Mouse (Mus musculus): ENCODE measurements around the gene Anks1b. TPM values are rescaled to one million over a fixed set of nuclear protein-coding genes. Genes with fewer than 3 reads are reported as not detected.

Gene Anks1b
- polyA plus RNA-seq, 1 experiment from 2014 or later = 0.80 TPM

- no peaks in the 10 kb centered on the region for H3K9me3 ChIP-seq (ENCODE audit: control insufficient read depth, low read length)
- H3K36me3 ChIP-seq (ENCODE audit: control insufficient read depth, insufficient read depth, low read length) = no peaks in the 10 kb centered on the region
- no peaks in the 10 kb centered on the region for H3K27me3 ChIP-seq (replicated peaks; ENCODE audit: control insufficient read depth, insufficient read depth, low read length)
- no peak overlapping the region for H3K9ac ChIP-seq (ENCODE audit: low read depth, low read length)
- DNase-seq (ENCODE audit: low spot score) (no peak), ATAC-seq (replicated peaks; ENCODE audit: low FRiP score) (no peak)
- WGBS = 73% methylated on average over 4 of the region's 4 CpGs
- no peak overlapping the region for H3K27ac ChIP-seq (ENCODE audit: low read depth, low read length)
- H3K4me3 ChIP-seq (ENCODE audit: low read depth, low read length) = no peak overlapping the region
- no peaks in the 10 kb centered on the region for H3K4me1 ChIP-seq (replicated peaks; ENCODE audit: control insufficient read depth, insufficient read depth, low read length)
- no peak overlapping the region for H3K4me2 ChIP-seq
These were observed 911.8 kb downstream of the Anks1b start for GRCm38 (mm10) chr10:90784981-90785650.

- Histone ChIP-seq H3K9me3 (ENCODE audit: control insufficient read depth, low read length) (no peaks in the 10 kb centered on the region), H3K4me3 (ENCODE audit: low read depth, low read length) (no peak overlapping the region), H3K36me3 (ENCODE audit: control insufficient read depth, insufficient read depth, low read length) (no peaks in the 10 kb centered on the region), H3K4me2 (no peak overlapping the region), H3K9ac (ENCODE audit: low read depth, low read length) (no peak overlapping the region), H3K27ac (ENCODE audit: low read depth, low read length) (no peak overlapping the region), H3K27me3 (replicated peaks; ENCODE audit: control insufficient read depth, insufficient read depth, low read length) (no peaks in the 10 kb centered on the region), H3K4me1 (replicated peaks; ENCODE audit: control insufficient read depth, insufficient read depth, low read length) (no peaks in the 10 kb centered on the region)
- 83% methylated on average over 8 of the region's 8 CpGs for WGBS
- DNase-seq (ENCODE audit: low spot score) (no peak), ATAC-seq (replicated peaks; ENCODE audit: low FRiP score) (no peak)
These were observed 912.4 kb downstream of the Anks1b start for GRCm38 (mm10) chr10:90785680-90786079.

GRCm38 (mm10) chr10:90803112-90803511 is 929.8 kb downstream of the Anks1b start:
- no peak overlapping the region for H3K4me2 ChIP-seq
- DNase-seq (ENCODE audit: low spot score) = no peak
- WGBS = 55% methylated on average over 6 of the region's 6 CpGs

GRCm38 (mm10) chr10:90804602-90805095 is 931.3 kb downstream of the Anks1b start:
- DNase-seq (ENCODE audit: low spot score) = no peak
- H3K4me1 ChIP-seq (replicated peaks; ENCODE audit: control insufficient read depth, insufficient read depth, low read length) = no peaks in the 10 kb centered on the region
- H3K4me2 ChIP-seq = no peak overlapping the region
- no peak for ATAC-seq (replicated peaks; ENCODE audit: low FRiP score)
- H3K27ac ChIP-seq (ENCODE audit: low read depth, low read length) = no peak overlapping the region
- no peak overlapping the region for H3K4me3 ChIP-seq (ENCODE audit: low read depth, low read length)
- H3K27me3 ChIP-seq (replicated peaks; ENCODE audit: control insufficient read depth, insufficient read depth, low read length) = no peaks in the 10 kb centered on the region
- H3K9ac ChIP-seq (ENCODE audit: low read depth, low read length) = no peak overlapping the region
- H3K9me3 ChIP-seq (ENCODE audit: control insufficient read depth, low read length) = no peaks in the 10 kb centered on the region
- 20% methylated on average over 4 of the region's 4 CpGs for WGBS
- no peaks in the 10 kb centered on the region for H3K36me3 ChIP-seq (ENCODE audit: control insufficient read depth, insufficient read depth, low read length)

More at GRCm38 (mm10) chr10:90803112-90803511, 929.8 kb downstream of the Anks1b start:
- Histone ChIP-seq H3K27me3 (replicated peaks; ENCODE audit: control insufficient read depth, insufficient read depth, low read length) (no peaks in the 10 kb centered on the region), H3K4me3 (ENCODE audit: low read depth, low read length) (no peak overlapping the region), H3K36me3 (ENCODE audit: control insufficient read depth, insufficient read depth, low read length) (no peaks in the 10 kb centered on the region), H3K4me1 (replicated peaks; ENCODE audit: control insufficient read depth, insufficient read depth, low read length) (no peaks in the 10 kb centered on the region), H3K27ac (ENCODE audit: low read depth, low read length) (no peak overlapping the region), H3K9me3 (ENCODE audit: control insufficient read depth, low read length) (no peaks in the 10 kb centered on the region), H3K9ac (ENCODE audit: low read depth, low read length) (no peak overlapping the region)
- ATAC-seq (replicated peaks; ENCODE audit: low FRiP score) = no peak

GRCm38 (mm10) chr10:90808616-90809310 is 935.5 kb downstream of the Anks1b start:
- no peaks in the 10 kb centered on the region for H3K36me3 ChIP-seq (ENCODE audit: control insufficient read depth, insufficient read depth, low read length)
- no peak for DNase-seq (ENCODE audit: low spot score)
- WGBS = 75% methylated on average over 8 of the region's 8 CpGs
- no peak overlapping the region for H3K4me2 ChIP-seq
- no peak overlapping the region for H3K9ac ChIP-seq (ENCODE audit: low read depth, low read length)
- ATAC-seq (replicated peaks; ENCODE audit: low FRiP score) = no peak
- no peaks in the 10 kb centered on the region for H3K9me3 ChIP-seq (ENCODE audit: control insufficient read depth, low read length)
- no peaks in the 10 kb centered on the region for H3K27me3 ChIP-seq (replicated peaks; ENCODE audit: control insufficient read depth, insufficient read depth, low read length)
- H3K4me3 ChIP-seq (ENCODE audit: low read depth, low read length) = no peak overlapping the region
- H3K4me1 ChIP-seq (replicated peaks; ENCODE audit: control insufficient read depth, insufficient read depth, low read length) = no peaks in the 10 kb centered on the region
- no peak overlapping the region for H3K27ac ChIP-seq (ENCODE audit: low read depth, low read length)

GRCm38 (mm10) chr10:90809911-90810590 is 936.7 kb downstream of the Anks1b start:
- H3K4me1 ChIP-seq (replicated peaks; ENCODE audit: control insufficient read depth, insufficient read depth, low read length) = no peaks in the 10 kb centered on the region
- WGBS = 35% methylated on average over 8 of the region's 8 CpGs
- H3K9me3 ChIP-seq (ENCODE audit: control insufficient read depth, low read length) = no peaks in the 10 kb centered on the region
- no peaks in the 10 kb centered on the region for H3K27me3 ChIP-seq (replicated peaks; ENCODE audit: control insufficient read depth, insufficient read depth, low read length)
- no peak overlapping the region for H3K9ac ChIP-seq (ENCODE audit: low read depth, low read length)
- no peaks in the 10 kb centered on the region for H3K36me3 ChIP-seq (ENCODE audit: control insufficient read depth, insufficient read depth, low read length)
- H3K4me2 ChIP-seq = no peak overlapping the region
- H3K27ac ChIP-seq (ENCODE audit: low read depth, low read length) = no peak overlapping the region
- H3K4me3 ChIP-seq (ENCODE audit: low read depth, low read length) = no peak overlapping the region
- no peak for ATAC-seq (replicated peaks; ENCODE audit: low FRiP score)
- DNase-seq (ENCODE audit: low spot score) = no peak

- Histone ChIP-seq H3K4me2 (no peak overlapping the region), H3K27ac (ENCODE audit: low read depth, low read length) (no peak overlapping the region), H3K4me3 (ENCODE audit: low read depth, low read length) (no peak overlapping the region), H3K27me3 (replicated peaks; ENCODE audit: control insufficient read depth, insufficient read depth, low read length) (no peaks in the 10 kb centered on the region), H3K9ac (ENCODE audit: low read depth, low read length) (no peak overlapping the region), H3K4me1 (replicated peaks; ENCODE audit: control insufficient read depth, insufficient read depth, low read length) (no peaks in the 10 kb centered on the region), H3K36me3 (ENCODE audit: control insufficient read depth, insufficient read depth, low read length) (no peaks in the 10 kb centered on the region), H3K9me3 (ENCODE audit: control insufficient read depth, low read length) (no peaks in the 10 kb centered on the region)
- no peak for ATAC-seq (replicated peaks; ENCODE audit: low FRiP score)
- DNase-seq (ENCODE audit: low spot score) = no peak
- WGBS = 79% methylated on average over 4 of the region's 4 CpGs
These were observed 938.1 kb downstream of the Anks1b start for GRCm38 (mm10) chr10:90811446-90811845.

GRCm38 (mm10) chr10:90813326-90813725 is 940.0 kb downstream of the Anks1b start:
- no peaks in the 10 kb centered on the region for H3K27me3 ChIP-seq (replicated peaks; ENCODE audit: control insufficient read depth, insufficient read depth, low read length)

More at GRCm38 (mm10) chr10:90813326-90813725, 940.0 kb downstream of the Anks1b start:
- DNase-seq (ENCODE audit: low spot score) = no peak
- ATAC-seq (replicated peaks; ENCODE audit: low FRiP score) = no peak
- H3K36me3 ChIP-seq (ENCODE audit: control insufficient read depth, insufficient read depth, low read length) = no peaks in the 10 kb centered on the region
- H3K4me2 ChIP-seq = no peak overlapping the region
- H3K27ac ChIP-seq (ENCODE audit: low read depth, low read length) = no peak overlapping the region
- no peaks in the 10 kb centered on the region for H3K9me3 ChIP-seq (ENCODE audit: control insufficient read depth, low read length)
- WGBS = 89% methylated on average over 5 of the region's 5 CpGs
- no peak overlapping the region for H3K9ac ChIP-seq (ENCODE audit: low read depth, low read length)
- H3K4me3 ChIP-seq (ENCODE audit: low read depth, low read length) = no peak overlapping the region
- no peaks in the 10 kb centered on the region for H3K4me1 ChIP-seq (replicated peaks; ENCODE audit: control insufficient read depth, insufficient read depth, low read length)

Measured in liver, embryonic 11.5 days (tissue).